Mouse (Mus musculus) hindbrain, postnatal 0 days (tissue): ENCODE data around the gene Klb. TPM values are rescaled to one million over a fixed set of nuclear protein-coding genes. Genes with fewer than 3 reads are reported as not detected.

Source experiments
- ATAC-seq: fragments of 200-750 bp; cut with Nextera tagmentation; 2 replicates; pipeline ENCODE4 v1.8.0; 2017; ENCODE audit warnings: mild to moderate bottlenecking, moderate TSS enrichment, moderate library complexity
- DNase-seq: peaks from one replicate; pipeline ENCODE4 v3.0.0-alpha.2; 2015; ENCODE audit warnings: low spot score
- H3K27ac ChIP-seq: fragments of 300-500 bp; sonication (generic); 2 replicates; pipeline ENCODE4 v1.5.1; 2014; ENCODE audit warnings: mild to moderate bottlenecking
- H3K27me3 ChIP-seq: fragments of 300-500 bp; sonication (generic); 2 replicates; pipeline ENCODE4 v1.6.1; 2014; ENCODE audit warnings: low read length, mixed read lengths; ENCODE audit not compliant: insufficient read depth
- H3K36me3 ChIP-seq: fragments of 300-500 bp; sonication (generic); 2 replicates; pipeline ENCODE4 v1.6.1; 2014; ENCODE audit warnings: low read length, mixed read lengths; ENCODE audit not compliant: insufficient read depth
- H3K4me1 ChIP-seq: fragments of 300-500 bp; sonication (generic); 2 replicates; pipeline ENCODE4 v1.6.1; 2014; ENCODE audit warnings: antibody characterized with exemption, low read length, mixed read lengths; ENCODE audit not compliant: insufficient read depth
- H3K4me2 ChIP-seq: fragments of 300-500 bp; sonication (generic); 2 replicates; pipeline ENCODE4 v1.6.1; 2014; ENCODE audit warnings: low read depth, mild to moderate bottlenecking, low read length, moderate library complexity, mixed read lengths
- H3K4me3 ChIP-seq: fragments of 300-500 bp; sonication (generic); 2 replicates; pipeline ENCODE4 v1.5.1; 2014; ENCODE audit warnings: low read length
- H3K9ac ChIP-seq: fragments of 300-500 bp; sonication (generic); replicated peaks from 2 replicates; pipeline ENCODE4 v1.6.1; 2014; ENCODE audit warnings: mild to moderate bottlenecking, low read length, moderate library complexity, mixed read lengths
- H3K9me3 ChIP-seq: fragments of 300-500 bp; sonication (generic); 2 replicates; pipeline ENCODE4 v1.6.1; 2016; ENCODE audit warnings: low read length, mixed read lengths
- CTCF ChIP-seq: IDR thresholded peaks from 2 replicates; pipeline ENCODE4 v1.5.1; 2016; ENCODE audit warnings: antibody characterized with exemption, control low read depth, low read depth
- WGBS: fragments of 180-500 bp; shearing (Covaris S2); extraction: QIAGEN DNeasy Blood & Tissue Kit; methylation state at CpG from one replicate; pipeline ENCODE4 v1.1.7; 2014; 5-methylcytosine and 5-hydroxymethylcytosine counted together
- polyA plus RNA-seq: library from polyadenylated mRNA; unstranded; fragments of >200 nt; fragmentation: Nextera tagmentation; extraction: Ambion mirVana; gene quantifications from 2 replicates; pipeline ENCODE4 v1.2.1, GENCODE M21; 2015
- total RNA-seq: library from RNA; depleted of rRNA; stranded (reverse); fragments of >200 nt; gene quantifications from 2 replicates; pipeline ENCODE4 v1.2.3, GENCODE M21; 2014

Gene Klb
- total and polyA plus RNA-seq, 2 experiments from 2014 or later = 0.09 TPM; not detected in 1

- WGBS = 87% methylated on average over 6 of the region's 6 CpGs
- Histone ChIP-seq H3K27me3 (no peaks in the 10 kb centered on the region), H3K4me1 (no peaks in the 10 kb centered on the region), H3K9me3 (no peaks in the 10 kb centered on the region), H3K4me2 (no peak overlapping the region), H3K36me3 (no peaks in the 10 kb centered on the region), H3K4me3 (no peak overlapping the region), H3K27ac (no peak overlapping the region), H3K9ac (no peak overlapping the region)
- ATAC-seq (no peak), DNase-seq (no peak)
- no peak for TF ChIP-seq CTCF
Measured at GRCm38 (mm10) chr5:65356851-65357250, 8.7 kb downstream of the Klb start.

- Histone ChIP-seq H3K4me2 (no peak overlapping the region), H3K9me3 (no peaks in the 10 kb centered on the region), H3K36me3 (no peaks in the 10 kb centered on the region), H3K4me3 (no peak overlapping the region), H3K27me3 (no peaks in the 10 kb centered on the region), H3K4me1 (no peaks in the 10 kb centered on the region), H3K27ac (no peak overlapping the region), H3K9ac (no peak overlapping the region)
- no peak for ATAC-seq
- WGBS = 83% methylated on average over 3 of the region's 3 CpGs
- TF ChIP-seq CTCF = no peak
- no peak for DNase-seq
Measured at GRCm38 (mm10) chr5:65357771-65358170, 9.7 kb downstream of the Klb start.

GRCm38 (mm10) chr5:65367837-65368236 is 19.7 kb downstream of the Klb start:
- no peak for TF ChIP-seq CTCF
- Histone ChIP-seq H3K27ac (no peak overlapping the region), H3K4me3 (no peak overlapping the region), H3K4me1 (no peaks in the 10 kb centered on the region), H3K27me3 (no peaks in the 10 kb centered on the region), H3K36me3 (no peaks in the 10 kb centered on the region), H3K4me2 (no peak overlapping the region), H3K9ac (no peak overlapping the region), H3K9me3 (no peaks in the 10 kb centered on the region)
- no peak for ATAC-seq
- no peak for DNase-seq
- 90% methylated on average over 11 of the region's 11 CpGs for WGBS

GRCm38 (mm10) chr5:65371551-65371950 is 23.4 kb downstream of the Klb start:
- H3K36me3 ChIP-seq = no peaks in the 10 kb centered on the region
- no peak overlapping the region for H3K27ac ChIP-seq
- H3K9ac ChIP-seq = no peak overlapping the region
- H3K4me1 ChIP-seq = no peaks in the 10 kb centered on the region
- H3K4me3 ChIP-seq = no peak overlapping the region
- TF ChIP-seq CTCF = no peak
- H3K9me3 ChIP-seq = no peaks in the 10 kb centered on the region
- ATAC-seq (no peak), DNase-seq (no peak)
- no peak overlapping the region for H3K4me2 ChIP-seq
- 95% methylated on average over 7 of the region's 7 CpGs for WGBS
- no peaks in the 10 kb centered on the region for H3K27me3 ChIP-seq

GRCm38 (mm10) chr5:65374746-65375145 is 26.6 kb downstream of the Klb start:
- Histone ChIP-seq H3K4me1 (no peaks in the 10 kb centered on the region), H3K4me3 (no peak overlapping the region), H3K27me3 (no peaks in the 10 kb centered on the region), H3K4me2 (no peak overlapping the region), H3K36me3 (no peaks in the 10 kb centered on the region), H3K9ac (no peak overlapping the region), H3K9me3 (no peaks in the 10 kb centered on the region), H3K27ac (no peak overlapping the region)
- no peak for DNase-seq
- ATAC-seq = no peak
- 88% methylated on average over 7 of the region's 7 CpGs for WGBS
- no peak for TF ChIP-seq CTCF

- H3K4me3 ChIP-seq = no peak overlapping the region
- 0 out of 2 replicates have a peak, but pooled peaks cover 4% of the 10 kb centered on the region for H3K4me1 ChIP-seq
- no peak overlapping the region for H3K9ac ChIP-seq
- peaks cover 18% of the 10 kb centered on the region for H3K36me3 ChIP-seq
- no peaks in the 10 kb centered on the region for H3K27me3 ChIP-seq
- no peak overlapping the region for H3K4me2 ChIP-seq
- H3K27ac ChIP-seq = no peak overlapping the region
- H3K9me3 ChIP-seq = no peaks in the 10 kb centered on the region
- ATAC-seq = no peak
- no peak for DNase-seq
- 85% methylated on average over 2 of the region's 2 CpGs for WGBS
- no peak for TF ChIP-seq CTCF
Measured at GRCm38 (mm10) chr5:65385704-65386103, 37.6 kb downstream of the Klb start.

GRCm38 (mm10) chr5:65387008-65387867 is 39.1 kb downstream of the Klb start:
- 78% methylated on average over 6 of the region's 6 CpGs for WGBS
- no peaks in the 10 kb centered on the region for H3K9me3 ChIP-seq
- no peak overlapping the region for H3K9ac ChIP-seq
- peaks cover 18% of the 10 kb centered on the region for H3K36me3 ChIP-seq
- ATAC-seq (no peak), DNase-seq (no peak)
- H3K4me3 ChIP-seq = no peak overlapping the region
- peaks cover 4% of the 10 kb centered on the region; the same call in 1 of the 2 replicates for H3K4me1 ChIP-seq
- H3K27ac ChIP-seq = no peak overlapping the region
- H3K4me2 ChIP-seq = no peak overlapping the region
- H3K27me3 ChIP-seq = no peaks in the 10 kb centered on the region
- no peak for TF ChIP-seq CTCF
